Mouse (Mus musculus) lung, postnatal 0 days (tissue): ENCODE results near the gene Ntn4.

Experiments
- CTCF ChIP-seq: IDR thresholded peaks from 2 replicates; pipeline ENCODE4 v1.5.1; 2016; ENCODE audit warnings: antibody characterized with exemption, mild to moderate bottlenecking
- EP300 ChIP-seq: IDR thresholded peaks from 2 replicates; pipeline ENCODE4 v1.6.1; 2016; ENCODE audit warnings: antibody characterized with exemption, mild to moderate bottlenecking, control low read depth

- no peak for TF ChIP-seq EP300
- TF ChIP-seq CTCF = no peak
Measured at GRCm38 (mm10) chr10:93772492-93772891, 132.0 kb downstream of the Ntn4 start.
